Mouse (Mus musculus): ENCODE results near the gene Rabgef1. TPM values are rescaled to one million over a fixed set of nuclear protein-coding genes. Genes with fewer than 3 reads are reported as not detected.

Rabgef1 gene
- 10 to 100 TPM; 23.4 to 24.9 TPM for total RNA-seq (2021)
- long read RNA-seq, experiment 1, transcript Rabgef1-203 (9 exons, 2,690 nt) = major isoform, 15 of 33 reads
- long read RNA-seq, experiment 1, partial matches to known transcripts = 0 of 33 reads
- long read RNA-seq, experiment 1, other reads (novel, unspliced or antisense) = 18 of 33 reads
- long read RNA-seq, experiment 2, transcript Rabgef1-203 (9 exons, 2,690 nt) = major isoform, 6 of 13 reads
- long read RNA-seq, experiment 2, partial matches to known transcripts = 0 of 13 reads
- long read RNA-seq, experiment 2, other reads (novel, unspliced or antisense) = 7 of 13 reads

DNA sequence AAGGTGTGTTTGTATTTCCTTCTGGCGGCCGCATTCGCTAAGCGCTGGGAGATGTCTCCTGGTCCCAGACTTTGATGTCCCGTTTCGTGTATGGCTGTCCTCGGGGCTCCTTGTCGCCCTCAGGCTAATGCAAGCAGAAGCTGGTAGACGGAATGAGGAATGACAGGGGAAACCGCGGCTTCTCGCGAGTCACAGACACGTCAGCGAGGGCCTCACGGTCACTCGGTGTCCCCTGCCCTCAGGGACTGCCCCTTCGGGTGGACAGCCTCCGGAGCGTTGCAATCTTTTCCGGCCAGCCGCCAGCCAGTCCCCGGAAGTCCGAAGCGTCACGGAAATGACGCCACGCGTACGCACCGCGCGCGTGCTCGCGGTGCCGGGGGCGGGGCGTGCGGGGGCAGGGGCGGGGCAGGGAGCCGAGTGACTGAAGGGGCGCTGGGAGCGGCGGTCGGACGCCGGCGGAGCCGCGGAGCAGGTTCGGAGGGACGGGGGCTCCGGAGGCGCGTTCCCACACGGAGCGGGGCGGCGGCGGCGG lies at the start of gene Rabgef1:
Rabgef1 (plus strand) TSS at position 376 of the 532 bp plus-strand sequence.
- peak; percentile 97 for DNase-seq

DNA sequence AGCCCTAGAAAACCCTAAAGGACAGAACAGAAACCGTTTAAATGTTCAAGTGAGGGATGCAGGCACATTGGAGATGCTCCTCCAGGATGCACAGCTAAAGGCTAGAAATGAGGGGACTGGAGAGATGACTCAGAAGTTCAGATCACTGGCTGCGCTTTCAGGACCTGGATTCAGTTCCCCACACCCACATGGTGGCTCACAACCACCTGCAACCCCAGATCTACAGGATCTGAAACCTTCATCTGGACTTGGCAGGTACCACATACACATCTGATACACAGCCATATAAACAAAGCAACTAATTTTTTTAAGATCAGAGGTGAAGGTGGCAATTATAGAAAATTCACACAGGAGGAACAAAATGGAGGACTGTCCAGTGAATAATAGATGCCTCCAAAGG lies 49.2 kb upstream of the Rabgef1 start:
- DNase-seq = no peak

DNA sequence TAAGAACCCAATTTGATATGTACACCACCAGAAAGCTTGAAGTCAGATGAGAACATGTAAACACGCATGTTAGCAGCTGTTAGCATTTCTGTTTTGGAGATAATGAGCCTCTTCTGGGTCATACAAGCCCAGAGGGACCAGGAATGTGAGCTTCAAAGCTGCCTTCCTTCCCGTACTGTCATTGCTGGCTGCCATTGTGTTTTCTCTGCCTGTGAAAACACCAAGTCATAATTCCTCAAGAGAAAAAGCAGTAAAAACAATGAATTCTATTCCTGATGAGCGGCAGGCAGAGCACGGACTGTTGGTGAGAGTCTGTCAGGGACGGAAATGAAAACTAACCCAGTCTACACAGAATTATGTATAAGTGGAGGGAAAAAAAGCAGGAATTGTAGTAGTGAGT lies 47.3 kb upstream of the Rabgef1 start:
- DNase-seq = peak in 1 of 2 experiments; percentile 46

DNA sequence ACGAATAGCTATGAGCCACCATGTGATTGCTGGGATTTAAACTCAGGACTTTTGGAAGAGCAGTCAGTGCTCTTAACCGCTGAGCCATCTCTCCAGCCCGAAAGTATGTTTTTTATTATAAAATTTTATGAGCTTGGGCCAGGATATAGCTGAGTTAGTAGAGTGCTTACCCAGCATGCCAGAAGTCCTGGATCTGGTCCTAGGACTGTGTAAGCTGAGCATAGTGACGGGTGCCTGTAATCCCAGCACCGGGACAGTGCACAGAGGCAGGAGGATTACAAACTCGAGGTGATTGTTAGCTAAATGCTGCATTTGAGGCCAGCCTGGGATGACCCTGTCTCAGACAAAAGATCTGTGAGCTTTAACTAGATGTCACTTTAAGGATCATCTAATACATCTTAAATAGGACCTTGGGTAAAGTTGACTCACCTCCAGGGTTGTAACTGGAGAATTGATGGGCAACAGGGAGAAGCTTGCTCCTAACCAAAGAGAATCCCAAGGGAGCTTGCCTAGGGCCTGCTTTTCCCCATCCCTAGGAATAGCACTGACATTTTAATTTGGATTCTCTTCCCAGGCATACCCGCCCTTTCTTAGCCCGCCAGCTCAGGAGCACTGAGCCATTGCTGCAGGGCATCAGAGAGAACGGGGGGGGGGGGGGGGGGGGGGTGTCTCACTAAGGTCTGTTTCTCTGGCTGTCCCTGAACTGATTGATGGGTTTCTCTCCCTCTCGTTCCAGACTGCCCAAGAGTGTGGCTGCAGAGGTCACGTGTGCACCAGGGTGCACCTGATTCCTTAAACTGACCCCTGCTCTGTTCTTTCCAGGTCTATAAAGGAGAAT lies 42.7 kb upstream of the Rabgef1 start:
- DNase-seq = no peak

DNA sequence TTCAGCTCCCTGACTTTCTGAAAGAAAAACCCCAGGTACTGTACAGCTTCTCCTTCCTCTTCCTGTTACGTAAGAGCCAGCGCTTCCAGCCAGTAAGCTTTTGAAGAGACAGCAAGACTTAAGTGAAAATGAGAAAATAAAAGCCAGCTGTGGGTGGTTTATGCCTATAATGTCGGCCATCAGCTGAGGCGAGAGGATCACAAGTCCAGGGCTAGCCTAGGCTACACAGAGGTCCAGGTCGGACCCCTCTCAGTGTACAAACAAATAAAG lies 42.1 kb upstream of the Rabgef1 start:
- no peak for DNase-seq

DNA sequence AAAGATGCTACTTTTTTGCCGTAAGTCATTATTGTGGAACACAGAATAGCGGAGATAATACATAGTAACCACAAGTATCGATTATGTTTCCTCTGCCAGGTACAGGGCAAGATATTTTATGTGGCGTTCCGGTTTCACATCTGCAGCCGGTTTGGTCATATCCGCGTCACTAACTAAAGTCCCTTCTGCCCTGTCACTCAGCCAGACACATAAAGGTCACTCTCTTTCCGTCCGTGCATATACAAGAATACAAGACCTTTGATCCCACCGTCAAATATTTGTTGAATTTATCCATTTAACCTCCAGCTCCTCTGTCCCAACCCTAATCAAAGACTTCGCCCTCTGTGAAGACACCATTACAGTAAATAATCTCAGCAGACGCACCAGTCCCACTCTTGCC lies 35.0 kb upstream of the Rabgef1 start:
- DNase-seq = no peak

DNA sequence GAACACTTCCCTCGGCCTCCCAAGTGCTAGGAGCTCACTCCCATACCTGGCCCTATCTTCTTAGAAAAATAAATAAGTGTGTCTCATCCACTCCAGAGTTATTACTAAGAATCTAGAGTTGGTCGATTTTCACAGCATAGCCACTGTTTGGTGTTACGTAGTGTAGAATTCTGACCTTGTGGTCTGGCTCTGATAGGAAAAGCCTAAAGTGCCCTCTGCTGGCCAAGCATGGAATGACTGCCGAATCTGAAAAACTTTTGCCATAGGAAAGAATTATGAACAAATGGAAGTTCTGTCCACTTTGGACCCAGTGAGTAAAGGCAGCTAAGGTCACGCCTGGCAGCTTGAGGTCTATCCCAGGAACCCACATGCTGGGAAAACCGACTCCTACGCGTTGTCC lies 32.2 kb upstream of the Rabgef1 start:
- DNase-seq = peak; percentile 78 to 95

DNA sequence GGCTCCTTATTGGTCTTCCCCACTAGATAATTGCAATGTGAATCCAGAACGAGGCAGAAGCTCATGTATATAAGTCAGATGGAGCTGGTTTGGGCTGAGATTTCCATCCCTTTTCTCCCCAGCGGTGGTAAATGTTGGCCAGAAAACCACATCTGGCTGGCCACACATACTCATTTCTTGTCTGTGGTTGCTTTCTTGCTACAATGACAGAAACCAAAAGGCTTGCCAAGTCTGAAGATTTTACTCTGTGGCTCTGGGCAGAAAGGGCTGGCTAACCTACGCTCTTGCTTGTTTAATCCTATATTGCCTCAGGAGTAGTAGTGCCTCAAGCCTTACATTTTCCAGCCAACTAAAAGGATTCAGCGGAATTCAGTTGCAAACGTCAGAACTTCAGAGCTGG lies 30.5 kb upstream of the Rabgef1 start:
- no peak for DNase-seq

DNA sequence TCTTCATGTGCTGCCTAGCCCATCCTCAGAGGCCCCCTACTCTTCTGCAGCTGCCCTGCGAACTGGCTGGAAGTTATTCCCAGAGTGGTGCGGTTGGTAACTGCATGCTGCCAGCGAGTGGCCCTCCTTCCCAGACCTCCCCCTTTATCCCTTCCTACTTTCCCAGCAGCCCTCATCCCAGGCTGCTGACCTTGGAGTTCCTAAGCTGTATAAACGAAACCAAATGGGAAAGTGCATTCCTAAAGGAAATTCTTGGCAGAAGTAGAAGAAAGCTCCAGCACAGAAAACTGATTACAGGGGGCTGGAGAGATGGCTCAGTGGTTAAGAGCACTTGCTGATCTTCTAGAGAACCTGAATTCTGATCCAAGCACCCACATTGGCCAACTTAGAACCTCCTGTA lies 29.6 kb upstream of the Rabgef1 start:
- DNase-seq = peak in 1 of 2 experiments; percentile 28

DNA sequence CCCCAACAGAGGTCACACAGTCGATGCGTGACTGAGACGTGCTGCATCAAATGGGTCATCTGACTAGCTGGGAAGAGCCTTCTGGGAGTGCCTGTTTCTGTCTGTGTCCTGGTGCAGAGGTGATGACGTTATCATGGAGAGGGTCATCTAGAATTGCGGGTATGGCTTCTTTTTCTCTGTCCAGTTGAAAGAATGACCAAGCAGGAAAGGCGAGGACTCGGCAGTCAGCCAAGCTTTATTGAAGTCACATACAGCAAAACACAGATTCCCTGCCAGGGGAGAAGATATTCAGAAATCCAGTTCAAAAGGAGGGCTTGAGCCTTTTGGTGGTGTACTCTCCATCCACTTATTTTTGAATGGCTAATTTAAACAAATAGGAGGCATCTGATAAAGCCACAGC lies 28.5 kb upstream of the Rabgef1 start:
- DNase-seq = no peak

DNA sequence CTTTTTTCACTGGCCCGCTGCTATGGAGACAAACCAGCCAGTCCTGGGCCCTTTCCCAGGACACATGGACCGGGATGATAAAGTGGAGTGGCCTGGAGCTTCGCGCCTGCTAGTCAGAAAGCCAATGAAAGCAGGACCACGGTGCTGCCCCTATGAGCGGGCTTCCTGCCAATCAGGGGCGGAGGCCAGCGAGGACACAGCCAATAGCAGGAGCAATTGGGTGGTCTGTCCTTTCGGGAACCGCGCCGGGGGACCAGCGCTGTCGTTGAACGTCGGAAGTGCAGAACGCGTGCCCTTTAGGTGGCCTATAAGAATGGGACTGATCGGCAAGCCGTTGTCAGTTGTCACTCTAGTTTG lies 27.6 kb upstream of the Rabgef1 start:
- DNase-seq = peak in 1 of 2 experiments; percentile 84

DNA sequence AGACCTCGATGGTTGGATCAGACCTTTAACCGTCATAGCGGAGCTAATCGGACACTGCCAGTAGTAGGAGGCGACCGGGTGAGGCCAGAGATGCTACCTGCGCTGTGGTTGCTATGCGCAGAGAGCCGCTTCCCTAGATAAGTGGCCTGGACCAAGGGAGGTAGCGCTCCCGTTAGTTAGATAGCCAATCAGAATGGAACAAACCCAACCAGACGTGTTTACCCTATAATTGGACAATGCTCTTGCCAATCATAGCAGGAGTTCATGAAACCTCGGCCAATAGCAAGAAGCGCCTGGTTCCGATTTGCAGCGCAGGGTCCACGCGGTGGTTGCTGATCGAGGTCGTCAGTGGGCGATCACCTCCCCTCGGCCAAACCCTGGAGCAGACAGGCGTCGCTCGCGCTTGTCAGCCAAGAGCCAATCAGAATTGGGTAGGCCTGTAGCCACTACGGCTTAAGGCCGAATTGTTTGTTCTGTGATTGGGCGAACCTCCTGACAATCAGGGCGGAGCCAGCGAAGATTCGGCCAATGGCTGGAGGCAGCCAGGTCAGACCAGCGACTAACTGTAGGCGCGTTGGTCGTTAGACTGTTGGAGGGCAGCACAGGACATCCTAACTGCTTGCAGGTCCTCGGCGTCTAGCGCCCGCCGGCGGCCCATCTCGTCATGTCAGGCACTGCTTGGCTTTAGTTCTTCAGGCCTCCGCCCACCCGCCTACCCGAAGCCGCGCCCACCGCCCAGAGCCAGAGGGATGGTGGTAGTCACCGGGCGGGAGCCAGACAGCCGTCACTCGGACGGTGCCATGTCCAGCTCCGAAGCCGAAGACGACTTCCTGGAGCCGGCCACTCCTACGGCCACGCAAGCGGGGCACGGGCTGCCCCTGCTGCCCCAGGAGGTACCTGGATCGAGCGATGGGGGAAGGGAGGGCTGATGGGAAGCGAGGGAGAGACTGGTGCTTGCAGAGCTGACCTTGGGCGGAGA lies 27.0 kb upstream of the Rabgef1 start, which contains the start of gene Kctd7:
Kctd7 (plus strand) TSS at position 528 of the 979 bp plus-strand sequence.
- DNase-seq = peak; percentile 99

DNA sequence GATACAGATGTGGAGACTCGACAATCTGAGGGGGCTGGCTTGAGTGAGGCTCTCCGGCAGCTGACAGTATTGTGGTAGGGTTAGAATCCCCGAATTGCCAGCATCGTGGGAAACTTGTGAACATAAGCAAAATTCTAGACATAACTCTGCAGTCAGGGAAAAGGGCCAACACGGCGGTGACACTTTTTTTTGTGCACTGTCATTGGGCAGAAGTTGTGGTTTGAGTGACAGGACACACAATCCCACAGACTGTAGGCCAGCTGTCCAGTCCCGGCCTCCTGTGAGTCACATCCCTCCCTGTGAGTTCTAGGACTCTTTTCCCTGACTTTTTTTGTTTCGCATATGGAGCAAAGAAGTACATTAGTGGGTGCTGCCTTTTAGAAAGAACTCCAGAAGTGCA lies 25.6 kb upstream of the Rabgef1 start:
- no peak for DNase-seq

DNA sequence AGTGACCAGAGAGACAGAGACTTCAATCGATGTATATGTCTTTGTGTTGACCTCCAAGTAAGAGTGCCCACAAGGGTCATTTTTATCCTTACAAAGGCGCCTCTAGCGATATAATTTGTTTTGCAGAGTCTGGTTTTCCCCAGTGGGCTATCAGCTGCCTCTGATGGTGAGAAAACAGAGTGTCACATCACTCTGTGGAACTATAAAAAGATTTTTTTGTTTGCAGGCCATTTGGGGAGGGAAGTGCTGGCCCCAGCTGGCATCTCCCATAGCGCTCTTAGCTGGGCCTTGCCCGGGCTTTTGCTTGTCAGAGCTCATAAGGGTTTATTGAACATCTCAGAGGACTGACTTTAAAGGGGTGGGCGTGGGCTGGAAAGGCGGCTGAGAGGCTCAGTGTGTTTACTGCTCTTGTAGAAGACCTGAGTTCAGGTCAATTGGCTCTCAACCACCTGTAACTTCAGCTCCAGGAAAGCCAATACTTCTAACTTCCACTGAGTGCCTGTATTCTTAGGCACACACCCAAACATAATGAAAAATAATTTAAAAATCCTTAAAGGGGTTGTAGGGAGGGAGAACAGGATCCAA lies 21.8 kb upstream of the Rabgef1 start:
- DNase-seq = no peak

DNA sequence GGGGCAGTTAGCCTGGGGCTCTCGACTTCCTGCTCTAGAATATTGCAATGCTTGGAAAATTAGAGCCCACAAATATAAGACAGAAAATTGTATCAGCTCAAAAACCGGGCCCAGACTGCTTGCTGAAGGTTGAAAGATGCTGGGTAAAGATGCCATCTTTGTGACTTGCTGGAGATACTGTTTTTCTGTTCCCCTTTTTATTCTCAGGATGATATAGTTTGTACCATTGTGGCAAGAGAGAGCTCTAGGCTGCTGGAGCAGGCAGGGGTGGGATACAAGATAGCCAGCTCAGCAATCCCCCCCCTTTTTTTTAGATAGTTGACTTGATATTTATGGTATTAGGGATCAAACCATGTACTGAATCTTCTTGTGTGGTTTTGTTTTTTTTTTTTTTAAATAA lies 17.3 kb upstream of the Rabgef1 start:
- DNase-seq = no peak

DNA sequence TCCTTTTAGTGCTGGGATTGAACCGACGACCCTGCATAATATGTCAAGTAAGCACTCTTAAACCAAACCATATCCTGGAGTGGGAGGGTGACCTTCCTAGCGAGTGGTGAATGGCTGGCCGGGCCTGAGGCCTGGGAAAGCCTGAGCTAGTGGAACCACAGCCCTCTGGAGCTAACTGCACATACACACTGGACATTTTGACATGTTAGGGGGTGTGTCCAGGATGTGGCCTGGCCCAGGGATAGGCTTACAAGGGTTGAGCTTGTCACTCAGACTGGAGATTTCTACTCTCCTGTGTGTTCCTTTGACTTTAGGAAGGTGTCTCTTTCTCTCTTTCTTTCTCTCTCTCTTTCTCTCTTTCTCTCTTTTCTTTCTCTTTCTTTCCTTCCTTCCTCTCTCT lies 13.1 kb upstream of the Rabgef1 start:
- no peak for DNase-seq

DNA sequence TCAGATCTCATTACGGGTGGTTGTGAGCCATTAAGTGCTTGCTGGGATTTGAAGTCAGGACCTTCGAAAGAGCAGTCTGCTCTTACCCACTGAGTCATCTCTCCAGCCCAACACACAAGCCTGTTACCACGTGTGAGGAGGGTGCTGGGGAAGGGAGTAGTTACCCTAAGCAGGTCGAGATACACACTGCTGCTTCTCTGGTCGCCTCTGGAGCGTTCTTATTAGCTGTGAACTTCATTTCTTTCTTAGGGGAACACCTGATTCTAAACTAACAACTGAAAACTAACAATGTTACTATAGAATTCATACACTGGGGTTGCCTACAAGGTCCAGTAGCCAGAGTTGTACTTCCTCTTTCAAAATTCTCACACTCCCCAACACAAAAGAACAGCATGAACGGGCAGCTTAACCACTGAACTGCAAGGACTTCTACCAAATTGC lies 11.8 kb upstream of the Rabgef1 start:
- no peak for DNase-seq

DNA sequence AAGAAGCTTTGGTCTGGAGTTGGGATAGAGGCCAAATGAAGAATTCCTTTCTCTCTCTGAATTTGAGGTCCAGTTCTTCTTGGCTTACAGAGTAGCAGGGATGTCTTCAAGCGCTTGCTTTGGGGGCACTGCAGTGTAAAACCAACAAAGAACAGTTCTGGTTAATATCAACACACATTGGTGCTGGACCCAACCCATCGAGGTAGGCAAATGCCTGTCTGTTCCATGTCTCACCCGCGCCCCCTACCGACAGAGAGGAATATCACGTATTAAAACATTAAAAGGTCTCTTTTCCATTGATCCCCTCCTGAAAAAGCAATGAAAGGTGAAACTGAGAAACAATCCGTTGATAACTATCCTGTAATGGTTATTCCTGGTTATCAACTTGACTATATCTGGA lies 7.9 kb upstream of the Rabgef1 start:
- DNase-seq = peak; percentile 79 to 93

DNA sequence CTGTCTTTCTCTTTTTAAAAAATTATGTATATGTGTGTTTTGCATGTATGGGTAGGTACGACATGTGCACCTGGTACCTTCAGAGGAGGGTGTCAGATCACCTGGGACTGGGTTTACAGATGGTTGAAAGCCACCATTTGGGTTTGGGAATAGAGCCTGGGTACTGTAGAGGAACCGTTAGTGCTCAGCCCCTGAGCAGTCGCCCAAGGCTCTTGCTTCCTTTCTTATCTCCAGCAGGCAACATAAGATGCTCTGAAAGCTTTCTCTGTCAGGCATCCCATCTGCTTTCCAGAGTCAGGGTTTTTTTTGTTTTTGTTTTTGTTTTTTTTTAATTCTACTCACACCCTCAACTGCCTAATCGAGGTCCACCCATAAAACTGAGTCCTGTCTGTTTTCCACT lies 6.4 kb upstream of the Rabgef1 start:
- no peak for DNase-seq

DNA sequence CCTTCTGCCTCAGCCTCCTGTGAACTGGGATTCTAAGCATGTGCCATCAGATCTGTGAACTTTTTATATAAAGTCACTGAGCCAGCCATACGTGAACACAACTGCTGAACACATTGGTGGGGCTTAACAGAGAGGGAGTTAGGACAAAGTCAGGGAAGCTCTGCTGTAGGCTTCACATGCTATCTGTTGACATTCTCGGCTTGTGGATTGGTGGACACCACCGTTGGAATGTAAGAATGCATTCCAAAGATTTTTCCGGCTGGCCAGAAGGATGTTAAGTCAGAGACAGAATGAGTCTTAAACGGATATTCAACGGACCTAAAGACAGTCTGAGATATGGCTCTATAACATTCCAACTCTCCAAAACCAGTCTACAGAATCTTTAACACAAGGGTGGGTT lies 2.5 kb upstream of the Rabgef1 start:
- no peak for DNase-seq

DNA sequence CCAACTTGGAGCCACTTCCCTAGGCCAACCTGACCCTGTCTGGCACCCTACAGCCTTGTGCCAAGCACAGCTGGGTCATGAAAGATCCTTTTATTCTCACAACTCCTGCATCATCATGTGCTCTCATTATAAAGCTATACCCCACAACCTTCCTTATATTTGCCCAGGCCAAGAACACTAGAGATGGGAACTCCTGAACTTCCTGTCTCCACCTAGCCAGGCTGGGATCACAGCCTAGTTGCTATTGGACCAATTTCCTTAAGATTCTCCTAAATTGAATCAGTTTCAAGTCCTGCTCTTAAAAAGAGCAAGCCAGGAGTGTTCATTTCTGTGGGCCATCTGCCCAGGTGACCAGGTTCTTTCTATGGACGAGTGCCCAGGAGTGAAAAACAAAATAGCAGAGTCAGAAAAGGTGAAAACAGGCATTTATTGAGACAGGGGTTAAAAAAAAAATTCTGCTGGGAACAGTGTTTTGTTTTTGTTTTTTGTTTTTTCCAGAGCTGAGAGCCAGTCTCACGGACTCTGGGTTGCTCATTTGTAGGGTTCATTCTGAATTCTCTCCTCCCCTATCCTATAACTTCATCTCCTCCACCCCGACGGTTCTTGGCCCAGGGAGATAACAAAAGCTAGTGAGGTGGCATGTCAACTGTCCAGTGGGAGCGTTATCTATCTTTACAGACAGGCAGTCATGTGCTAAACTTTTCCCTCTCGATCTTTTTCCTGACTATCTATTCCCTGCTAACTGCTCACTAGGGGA lies 754 bp upstream of the Rabgef1 start:
- DNase-seq = peak in 1 of 2 experiments; percentile 27
